Mouse (Mus musculus) small intestine, adult 2 months (tissue): Measurements from ENCODE around the gene Hemgn.

Source experiments
- CTCF ChIP-seq: fragments of 200-500 bp; IDR thresholded peaks from 2 replicates; pipeline ENCODE4 v1.5.1; 2012; ENCODE audit warnings: low read depth, mild to moderate bottlenecking, control low read depth, inconsistent platforms, low read length, moderate library complexity, mixed read lengths; ENCODE audit not compliant: insufficient replicate concordance, insufficient read length; ENCODE audit errors: extremely low read depth
- POLR2A ChIP-seq: fragments of 200-500 bp; IDR thresholded peaks from 2 replicates; pipeline ENCODE4 v1.6.1; 2012; ENCODE audit warnings: low read depth, mild to moderate bottlenecking, control low read depth, inconsistent platforms, low read length, moderate library complexity

GRCm38 (mm10) chr4:46432339-46433036 lies 19.2 kb upstream of the Hemgn start:
- TF ChIP-seq CTCF (no peak), POLR2A (no peak)
